Mouse (Mus musculus) brain, embryonic 14.5 days (tissue): ENCODE measurements at regions not wholly inside any gene's neighbourhood (a gene's known extent, or its start where the extent isn't known, plus 50 kb on each side); places are given as distances from the start of the nearest gene placed in this dataset.

ENCODE experiments used
- CTCF ChIP-seq: fragments of 200-500 bp; IDR thresholded peaks from 2 replicates; pipeline ENCODE4 v1.5.1; 2012; ENCODE audit warnings: inconsistent platforms, mild to moderate bottlenecking, moderate library complexity, borderline replicate concordance; ENCODE audit not compliant: insufficient read depth, insufficient read length; ENCODE audit errors: extremely low read depth
- POLR2A ChIP-seq: fragments of 200-500 bp; IDR thresholded peaks from 2 replicates; pipeline ENCODE4 v1.6.1; 2012; ENCODE audit warnings: mild to moderate bottlenecking, inconsistent platforms, borderline replicate concordance; ENCODE audit not compliant: poor library complexity, insufficient read depth, insufficient read length, severe bottlenecking; ENCODE audit errors: extremely low read depth

- TF ChIP-seq CTCF (no peak), POLR2A (no peak)
These were observed 82.1 kb upstream of the Mpp6 start for GRCm38 (mm10) chr6:50027981-50028380.
